ENCODE assay signal across 16 mouse cellular contexts in genomic region chr9:13466816-13467215, GRCm38 (mm10). TPM values are rescaled to one million over a fixed set of nuclear protein-coding genes. Genes with fewer than 3 reads are reported as not detected.
A peak's percentile ranks its signal among the peaks of the same experiment; 100 is the strongest.
DNase-seq lines count a peak whose midpoint lies in the region; ATAC-seq and TF ChIP-seq lines count a peak whose summit lies in the region.
"Had no signal": no experiment of that assay in that cellular context is flagged by ENCODE, and none has a peak within 500 bp of the region (broad histone marks: within the 10 kb centered on the region; RNA-seq: fewer than 3 reads in every experiment).

No protein-coding gene starts in this region.

- H3K4me1 ChIP-seq in heart, adult 2 months (ENCODE audit: control insufficient read depth, insufficient read depth, low read length), result peaks cover 28% of the 10 kb centered on the region
- H3K4me1 ChIP-seq in lung, postnatal 0 days (ENCODE audit: insufficient read depth, low read depth, low read length), result peaks cover 9% of the 10 kb centered on the region; the same call in 1 of the 2 replicates
- peaks cover 15% of the 10 kb centered on the region; the same call in 1 of the 2 replicates for H3K4me1 ChIP-seq in liver, embryonic 13.5 days (replicated peaks)

- no peak for ATAC-seq in lung, postnatal 0 days
- ATAC-seq in liver, embryonic 13.5 days (ENCODE audit: low read depth), result no peak
- ATAC-seq: intestine, postnatal 0 days had no signal

- H3K27ac ChIP-seq in heart, adult 2 months, result peak overlapping the region; percentile 82
- H3K27ac ChIP-seq in lung, postnatal 0 days (ENCODE audit: low read length), result 0 out of 2 replicates have a peak overlapping the region, but pooled peaks have one; percentile 4
- H3K27ac ChIP-seq in liver, embryonic 13.5 days, result peak overlapping the region; percentile 39; the same call in 1 of the 2 replicates
- H3K27ac ChIP-seq: embryonic facial prominence, embryonic 10.5 days had no signal

- no peak for TF ChIP-seq EP300 in heart, adult 2 months (IDR thresholded peaks at IDR 0.05; ENCODE audit: insufficient read depth, low read depth, low read length)
- TF ChIP-seq EP300 in lung, postnatal 0 days (IDR thresholded peaks at IDR 0.05), result no peak

- peak in 1 of 2 experiments; percentile 20 for DNase-seq in heart, adult 2 months
- no peak for DNase-seq in heart, postnatal 25 days (ENCODE audit: low spot score)
- no peak for DNase-seq in lung, postnatal 0 days (ENCODE audit: low spot score)
- no peak for DNase-seq in lung, postnatal 4 days
- no peak for DNase-seq in liver, embryonic 13.5 days
- peak; percentile 42 for DNase-seq in thymus, postnatal 25 days
- DNase-seq in layer of hippocampus, adult 9-11 months, result no peak
- DNase-seq in layer of hippocampus, postnatal 10 days (ENCODE audit: low spot score in 2 of 2), result no peak
- DNase-seq: adrenal gland, postnatal 14 days; cerebellum, adult 11 months had no signal

- no peak for TF ChIP-seq POLR2A in heart, adult 2 months (IDR thresholded peaks at IDR 0.05; ENCODE audit: insufficient read depth, low read depth, low read length)

- H3K79me2 ChIP-seq in heart, adult 2 months (replicated peaks; ENCODE audit: control insufficient read depth, insufficient read depth, low read length), result no peaks in the 10 kb centered on the region

- TF ChIP-seq CTCF in heart, adult 2 months (IDR thresholded peaks at IDR 0.05), result no peak
- TF ChIP-seq CTCF in lung, postnatal 0 days (IDR thresholded peaks at IDR 0.05), result no peak

- intact Hi-C loops in heart, adult 2 months (cut with DNase I), result no loop called here
- intact Hi-C loops in heart, postnatal 25 days (cut with DNase I), result no loop called here

- 61% methylated on average over 10 of the region's 10 CpGs for WGBS in heart, adult 2 months
- 77% methylated on average over 10 of the region's 10 CpGs for WGBS in lung, postnatal 0 days
- 32% methylated on average over 10 of the region's 10 CpGs for WGBS in liver, embryonic 13.5 days (ENCODE audit: insufficient replicate concordance)

- H3K9me3 ChIP-seq in lung, postnatal 0 days (ENCODE audit: low read length), result no peaks in the 10 kb centered on the region
- H3K9me3 ChIP-seq in liver, embryonic 13.5 days (replicated peaks), result no peaks in the 10 kb centered on the region
- H3K9me3 ChIP-seq: embryonic facial prominence, embryonic 10.5 days had no signal

- 0 out of 2 replicates have a peak overlapping the region, but pooled peaks have one; percentile 46 for H3K9ac ChIP-seq in heart, adult 2 months (ENCODE audit: low read depth, low read length)
- no peak overlapping the region for H3K9ac ChIP-seq in lung, postnatal 0 days (replicated peaks; ENCODE audit: low read depth)
- H3K9ac ChIP-seq in liver, embryonic 13.5 days, result no peak overlapping the region

- H3K4me3 ChIP-seq in heart, adult 2 months, result no peak overlapping the region
- no peak overlapping the region for H3K4me3 ChIP-seq in lung, postnatal 0 days (ENCODE audit: low read depth, low read length)
- H3K4me3 ChIP-seq in liver, embryonic 13.5 days (replicated peaks), result no peak overlapping the region
- H3K4me3 ChIP-seq: embryonic facial prominence, embryonic 10.5 days had no signal

- no peak overlapping the region for H3K4me2 ChIP-seq in lung, postnatal 0 days (replicated peaks; ENCODE audit: low read depth, low read length)
- H3K4me2 ChIP-seq in liver, embryonic 13.5 days, result 0 out of 2 replicates have a peak overlapping the region, but pooled peaks have one; percentile 5

- H3K27me3 ChIP-seq in heart, adult 2 months (ENCODE audit: control insufficient read depth, insufficient read depth, low read length), result no peaks in the 10 kb centered on the region
- H3K27me3 ChIP-seq in lung, postnatal 0 days (replicated peaks; ENCODE audit: insufficient read depth, low read length), result no peaks in the 10 kb centered on the region
- no peaks in the 10 kb centered on the region for H3K27me3 ChIP-seq in liver, embryonic 13.5 days

- peaks cover 25% of the 10 kb centered on the region for H3K36me3 ChIP-seq in heart, adult 2 months (ENCODE audit: control insufficient read depth, insufficient read depth, low read length)
- H3K36me3 ChIP-seq in lung, postnatal 0 days (ENCODE audit: insufficient read depth, low read length), result no peaks in the 10 kb centered on the region
- no peaks in the 10 kb centered on the region for H3K36me3 ChIP-seq in liver, embryonic 13.5 days
- H3K36me3 ChIP-seq: embryonic facial prominence, embryonic 10.5 days had no signal

RNA-seq across cellular contexts. Expression of gene Gm17571, which starts 20.3 kb away (rescaled TPM):
- total RNA-seq in heart, adult 2 months (2021), result not detected
- not detected in 2 replicates for polyA plus RNA-seq in heart, adult 2 months (2012; rRNA removed)
- total RNA-seq in heart, postnatal 25 days (2021), result not detected
- polyA plus RNA-seq in lung, postnatal 0 days (2015; fragmentation: Nextera tagmentation; extraction: Ambion mirVana), result not detected in 2 replicates
- not detected in 2 replicates for polyA plus RNA-seq in liver, embryonic 13.5 days (2015; fragmentation: Nextera tagmentation; extraction: Ambion mirVana)
- not detected for total RNA-seq in layer of hippocampus, postnatal 10 days (2021)
- total RNA-seq: adrenal gland, postnatal 14 days had no signal
- polyA plus RNA-seq: embryonic facial prominence, embryonic 10.5 days; forebrain, embryonic 11.5 days; gonadal fat pad, adult 2 months; intestine, postnatal 0 days; limb, embryonic 11.5 days; stomach, embryonic 16.5 days had no signal

Comparison
In these comparisons a context has a peak if more than half of its experiments do, and no peak if none do; other contexts are left out.
1. H3K27ac ChIP-seq: peak in every context shown above with its lines; median percentile 82 in heart, adult 2 months; 39 in liver, embryonic 13.5 days; 4 in lung, postnatal 0 days.